Mouse (Mus musculus): ENCODE results near the gene Tbxas1. TPM values are rescaled to one million over a fixed set of nuclear protein-coding genes. Genes with fewer than 3 reads are reported as not detected.

The Tbxas1 gene
- polyA plus RNA-seq, 1 experiment from 2014 or later = 1.7 TPM

Other genes with a start within 250 kb of the Tbxas1 start
- gene Klrg2, start 238.2 kb upstream of the Tbxas1 start, polyA plus RNA-seq (2016; fragmentation: Nextera tagmentation; extraction: Ambion mirVana) = 0.18 and 0.28 TPM in 2 replicates
- 4.1 and 4.8 TPM in 2 replicates for gene Clec2l, start 212.3 kb upstream of the Tbxas1 start, polyA plus RNA-seq (2016; fragmentation: Nextera tagmentation; extraction: Ambion mirVana)
- 32.4 and 37.5 TPM in 2 replicates for gene Hipk2, start 761 bp downstream of the Tbxas1 start, polyA plus RNA-seq (2016; fragmentation: Nextera tagmentation; extraction: Ambion mirVana)
- gene Parp12, start 242.9 kb downstream of the Tbxas1 start, polyA plus RNA-seq (2016; fragmentation: Nextera tagmentation; extraction: Ambion mirVana) = 4.7 and 5.2 TPM in 2 replicates